Mouse (Mus musculus) mouse embryonic stem cell (cell line): ENCODE measurements around the gene Zbp1.

ENCODE experiments used
- in situ Hi-C, 2 experiments: fragments of 300-500 bp; cut with MboI; formaldehyde crosslinking; loops; 1 replicate in 1 of 2; 3 replicates in 1 of 2; pipeline ENCODE4 v1.14.3; 2019 to 2020; ENCODE audit warnings: low sequenced_read_pairs in 2 of 2, low pct_unique_long_range_greater_than_20kb in 1 of 2, mixed read lengths in 1 of 2; ENCODE audit not compliant: unreplicated experiment in 1 of 2

Zbp1 gene

GRCm38 (mm10) chr2:173223496-173223895 lies 4.8 kb upstream of the Zbp1 start:
- in situ Hi-C loops, result no loop called here

DNA sequence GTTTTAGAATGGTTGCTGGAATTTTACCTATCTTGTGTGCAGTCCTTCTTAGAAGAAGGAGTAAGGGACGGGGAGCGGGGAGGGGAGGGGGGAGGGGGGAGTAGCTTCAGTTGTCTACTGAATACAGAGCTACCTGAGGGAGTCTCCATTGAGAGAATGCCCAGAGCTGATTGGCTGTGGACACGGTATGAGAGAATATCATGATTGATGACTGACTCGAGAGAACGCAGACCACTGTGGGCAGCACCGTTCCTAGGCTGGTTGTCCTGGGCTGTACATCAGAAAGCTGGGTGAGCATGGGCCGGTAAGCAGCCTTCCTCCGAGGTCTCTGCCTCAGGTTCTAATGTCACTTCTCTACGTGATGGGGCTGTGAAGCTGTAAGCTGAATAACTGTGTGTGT lies 2.0 kb upstream of the Zbp1 start:
- in situ Hi-C loops, result no loop called here

- in situ Hi-C loops, result loop anchor here (10.0 kb wide), 2 partner anchors 195 to 205 kb away; no protein-coding TSS in a partner anchor
Measured at GRCm38 (mm10) chr2:173219256-173219954, 682 bp upstream of the Zbp1 start.

- in situ Hi-C loops, result loop anchor here (10.0 kb wide), 2 partner anchors 197 to 207 kb away; no protein-coding TSS in a partner anchor
Measured at GRCm38 (mm10) chr2:173217763-173218258, 912 bp downstream of the Zbp1 start.

DNA sequence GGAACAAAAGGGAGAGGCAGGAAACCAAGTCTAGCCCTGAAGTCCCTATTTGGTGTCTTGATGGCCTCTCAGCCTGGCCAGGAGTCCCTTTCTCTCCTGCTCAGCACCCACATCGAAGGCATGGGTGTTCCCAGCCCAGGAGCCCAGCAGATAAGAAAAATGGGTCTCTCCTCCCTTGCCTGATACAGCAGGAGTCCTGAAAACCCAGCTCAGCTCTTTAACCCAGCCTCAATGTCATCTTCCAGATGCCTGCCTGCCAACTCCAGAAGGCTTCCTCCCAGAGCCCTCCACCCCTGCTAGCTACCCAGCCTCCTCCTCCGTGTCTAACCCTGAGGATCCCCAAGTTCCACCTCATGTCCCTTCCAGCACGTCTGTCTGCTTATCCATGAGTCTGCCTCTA lies 1.5 kb downstream of the Zbp1 start:
- in situ Hi-C loops, result loop anchor here (10.0 kb wide), 2 partner anchors 198 to 208 kb away; no protein-coding TSS in a partner anchor

DNA sequence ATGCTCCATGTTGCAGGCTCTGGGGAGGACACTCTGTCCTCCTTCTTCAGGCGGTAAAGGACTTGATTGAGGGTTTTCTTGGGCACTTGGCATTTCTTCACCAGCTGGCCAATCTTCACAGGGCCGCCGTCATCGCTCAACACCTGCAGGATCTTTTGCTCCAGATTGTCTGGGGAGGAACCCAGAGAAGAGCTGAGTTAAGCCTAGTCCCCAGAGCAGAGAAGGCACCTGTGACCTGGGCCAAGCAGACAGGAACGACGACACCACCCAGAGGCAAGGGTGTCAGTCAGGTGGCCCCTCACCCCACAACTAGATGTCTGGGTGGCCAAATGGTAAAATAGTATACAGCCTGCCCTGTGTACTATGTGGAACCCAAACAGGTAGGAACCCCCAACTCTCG lies 1.9 kb downstream of the Zbp1 start:
- in situ Hi-C loops, result loop anchor here (10.0 kb wide), 2 partner anchors 198 to 208 kb away; no protein-coding TSS in a partner anchor

GRCm38 (mm10) chr2:173212227-173212626 lies 6.5 kb downstream of the Zbp1 start:
- in situ Hi-C loops, result loop anchor here (10.0 kb wide), 2 partner anchors 203 to 213 kb away; no protein-coding TSS in a partner anchor

GRCm38 (mm10) chr2:173209091-173209815 lies 9.5 kb downstream of the Zbp1 start:
- in situ Hi-C loops, result no loop called here

DNA sequence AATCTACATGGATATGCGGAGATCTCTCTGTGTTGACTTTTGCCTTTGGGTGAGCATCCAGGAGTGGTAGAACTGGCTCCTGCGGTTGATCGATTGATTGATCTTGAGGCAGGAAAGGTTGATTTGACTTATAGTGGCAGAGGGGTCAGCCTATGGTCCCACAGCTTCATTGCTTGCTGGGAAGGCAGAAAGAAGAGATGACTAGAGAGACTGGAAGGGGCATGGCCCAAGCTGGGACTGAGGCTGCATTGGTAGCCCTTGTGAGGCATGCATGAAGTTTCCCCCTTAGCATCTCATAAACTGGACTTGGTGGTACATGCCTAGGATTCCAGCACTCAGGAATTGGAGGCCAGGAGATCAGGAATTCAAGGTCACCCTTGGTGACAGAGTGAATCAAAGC lies 11.7 kb downstream of the Zbp1 start:
- in situ Hi-C loops, result no loop called here

DNA sequence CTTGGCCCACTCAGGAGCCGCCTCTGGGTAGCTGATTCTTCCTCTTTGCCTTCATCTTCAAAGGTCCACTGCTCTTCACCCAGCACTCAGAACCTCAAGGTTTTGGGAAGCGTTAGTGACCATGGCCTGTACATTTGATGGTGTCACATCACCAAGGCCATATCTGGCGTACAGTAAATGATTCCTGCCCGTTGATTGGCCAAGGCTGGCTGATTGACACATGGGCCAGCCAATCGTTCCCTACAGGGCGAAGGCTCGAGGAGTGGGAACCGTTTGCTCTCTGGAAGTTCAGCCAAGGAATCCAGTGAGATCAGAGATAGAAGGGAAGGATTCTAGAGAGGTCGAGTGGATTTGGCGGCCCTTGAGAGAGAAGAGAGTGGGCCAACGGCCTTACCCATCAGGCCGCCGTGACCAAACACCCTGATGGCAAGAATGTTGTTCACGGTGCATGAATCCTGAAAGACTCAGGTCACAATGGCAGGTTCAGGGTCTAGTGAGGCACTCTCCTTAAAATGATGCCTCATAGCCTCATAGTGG lies 13.1 kb downstream of the Zbp1 start:
- in situ Hi-C loops, result no loop called here

- in situ Hi-C loops, result no loop called here
Measured at GRCm38 (mm10) chr2:173204671-173205070, 14.1 kb downstream of the Zbp1 start.

GRCm38 (mm10) chr2:173203726-173204125 lies 15.0 kb downstream of the Zbp1 start:
- in situ Hi-C loops, result no loop called here

DNA sequence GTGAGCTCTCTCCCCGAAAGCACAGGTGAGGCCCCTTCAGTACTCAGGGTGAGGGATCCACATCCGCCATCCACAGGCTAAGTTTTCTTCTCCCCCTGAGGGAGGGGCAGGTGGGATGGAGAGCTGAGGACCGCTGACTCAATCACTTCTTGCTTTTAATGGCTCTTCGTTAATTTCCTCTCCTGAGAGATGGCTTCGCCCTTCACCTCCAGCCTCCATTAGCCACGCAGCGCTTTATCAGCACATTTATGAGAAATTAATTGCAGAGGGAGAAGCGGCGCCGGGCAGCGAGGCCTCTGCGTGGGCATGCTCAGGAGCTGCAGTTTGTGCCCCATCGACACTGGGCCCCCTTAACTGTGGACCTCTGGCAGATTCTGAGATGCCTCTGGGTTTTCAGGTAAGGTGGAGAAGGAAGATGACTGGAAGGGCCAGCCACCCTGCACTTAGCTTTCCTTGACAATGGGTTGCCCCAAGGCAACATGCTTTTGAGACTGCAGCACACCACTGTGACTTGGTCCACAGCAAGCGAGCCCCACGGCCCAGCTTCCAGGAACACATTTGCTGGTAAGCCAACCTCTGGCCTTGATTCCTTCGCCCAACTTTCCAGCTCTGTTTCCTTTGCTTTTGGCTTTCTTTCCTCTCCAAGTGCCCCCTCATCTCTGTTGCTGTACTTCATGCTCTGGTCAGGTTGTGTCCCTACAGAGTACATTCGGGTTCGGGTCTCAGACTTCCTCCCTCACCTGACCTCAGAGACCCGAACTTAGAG lies 15.6 kb downstream of the Zbp1 start:
- in situ Hi-C loops, result no loop called here

DNA sequence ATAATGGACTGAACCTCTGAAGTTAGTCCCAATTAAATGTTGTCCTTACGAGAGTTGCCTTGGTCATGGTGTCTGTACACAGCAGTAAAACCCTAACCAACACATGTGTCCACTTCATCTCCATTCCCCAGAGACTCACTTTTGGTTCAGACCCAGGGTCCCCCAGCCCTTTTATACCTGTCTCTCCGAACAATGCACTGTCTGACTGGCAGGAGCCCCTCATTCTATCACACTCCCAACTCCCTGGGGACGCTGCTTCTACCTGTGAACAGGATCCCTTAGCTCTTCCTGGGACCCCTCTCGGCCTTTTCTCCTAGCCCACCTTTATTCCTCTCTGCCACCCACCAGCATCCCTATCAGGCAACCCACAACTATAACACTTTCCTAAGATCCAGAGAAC lies 23.9 kb downstream of the Zbp1 start:
- in situ Hi-C loops, result loop anchor here (10.0 to 25.0 kb wide), 4 partner anchors 220 to 368 kb away; no protein-coding TSS in a partner anchor

GRCm38 (mm10) chr2:173187182-173187855 lies 31.4 kb downstream of the Zbp1 start:
- in situ Hi-C loops, result loop anchor here in 1 of 2 experiments (25.0 kb wide), 1 partner anchor 375 kb away; no protein-coding TSS in a partner anchor

- in situ Hi-C loops, result loop anchor here in 1 of 2 experiments (25.0 kb wide), 1 partner anchor 376 kb away; no protein-coding TSS in a partner anchor
Measured at GRCm38 (mm10) chr2:173186047-173186943, 32.4 kb downstream of the Zbp1 start.

- in situ Hi-C loops, result loop anchor here in 1 of 2 experiments (25.0 kb wide), 1 partner anchor 377 kb away; no protein-coding TSS in a partner anchor
Measured at GRCm38 (mm10) chr2:173185282-173185681, 33.4 kb downstream of the Zbp1 start.
